Mouse (Mus musculus) layer of hippocampus, postnatal 14 days (tissue): ENCODE results near the gene Ntrk3. TPM values are rescaled to one million over a fixed set of nuclear protein-coding genes. Genes with fewer than 3 reads are reported as not detected.

Source experiments
- DNase-seq, 2 experiments: peaks; one replicate each; pipeline ENCODE4 v3.0.0; 2021 to 2022; ENCODE audit warnings: low spot score in 2 of 2, mixed read lengths in 1 of 2
- total RNA-seq, 2 experiments: library from RNA; stranded (reverse); gene quantifications; 2 replicates each; pipeline ENCODE4 v1.2.3; 2021

Ntrk3 gene
- total RNA-seq, 2 experiments from 2014 or later, result 198 to 199 TPM

DNA sequence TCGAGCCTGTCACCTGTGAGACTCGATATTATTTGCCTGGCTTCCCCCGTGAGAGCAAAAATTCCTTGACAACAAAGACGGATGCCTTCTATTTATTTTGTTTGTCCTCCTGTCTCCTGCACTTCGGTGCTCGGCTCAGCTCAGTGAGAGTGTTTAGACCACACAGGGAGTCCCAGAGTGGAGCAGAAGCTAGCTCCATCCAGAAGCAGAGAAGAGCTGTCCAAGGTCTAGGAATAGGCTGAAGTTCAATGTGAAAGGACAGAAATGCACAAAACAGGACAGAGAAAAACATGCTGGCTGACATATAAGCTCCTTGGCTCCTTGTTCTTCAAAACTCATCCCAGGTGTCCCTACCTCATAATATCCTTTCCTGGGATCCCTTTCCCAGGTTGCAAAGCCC is 207.5 kb downstream of the Ntrk3 start:
- no peak for DNase-seq

DNA sequence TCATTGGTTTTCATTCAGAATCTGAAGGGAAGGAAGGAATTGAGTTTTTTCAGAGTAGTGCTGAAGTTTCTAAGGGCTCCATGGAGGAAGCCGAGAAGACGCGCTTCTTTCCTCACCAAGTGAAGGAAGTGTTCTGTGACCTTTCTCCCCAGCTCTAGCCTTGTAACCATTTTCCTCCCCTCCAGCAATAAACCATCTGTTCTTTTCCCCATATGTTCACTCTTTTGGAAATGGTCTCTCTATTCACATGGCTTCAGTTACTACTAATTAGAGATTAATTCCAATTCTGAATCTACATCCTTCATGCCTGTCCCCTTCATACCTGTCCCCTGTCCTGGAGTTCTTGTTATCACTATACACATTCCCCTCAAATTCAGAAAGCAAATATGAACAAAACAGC is 209.8 kb downstream of the Ntrk3 start:
- no peak for DNase-seq

GRCm38 (mm10) chr7:78527564-78527963 is 210.2 kb downstream of the Ntrk3 start:
- DNase-seq, result no peak

DNA sequence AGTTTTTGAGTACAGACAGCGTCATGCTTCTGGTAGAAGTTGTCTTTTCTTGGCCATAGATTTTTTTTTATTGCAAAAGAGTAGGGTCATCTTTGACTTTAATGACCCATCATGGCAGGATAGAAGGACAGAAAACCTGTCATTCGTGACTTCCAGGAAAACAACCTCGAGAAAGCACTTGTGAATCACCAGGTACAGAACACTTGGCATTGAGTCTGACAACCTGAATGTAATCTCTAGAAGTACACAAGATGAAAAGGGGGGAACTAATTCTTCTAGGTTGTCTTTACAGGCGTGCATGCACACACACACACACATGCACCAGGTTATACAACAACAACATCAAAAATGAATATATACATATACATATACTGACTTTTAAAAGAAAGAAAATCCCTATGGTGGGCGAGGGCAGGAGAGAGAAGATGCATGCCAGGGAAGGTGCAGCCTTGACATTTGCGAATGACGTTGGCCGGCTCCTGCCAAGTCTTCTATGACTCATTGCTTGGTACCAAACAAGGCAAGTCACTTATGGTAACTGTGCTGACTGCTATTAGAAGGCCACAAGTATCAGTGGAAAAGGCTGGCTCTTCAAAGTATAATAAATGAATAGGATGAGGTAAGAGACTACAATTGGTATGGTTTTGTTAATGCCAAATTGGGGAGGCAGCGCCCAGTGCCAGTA is 217.4 kb downstream of the Ntrk3 start:
- no peak for DNase-seq

- no peak for DNase-seq
Observed at GRCm38 (mm10) chr7:78519689-78520088, 218.1 kb downstream of the Ntrk3 start.

GRCm38 (mm10) chr7:78518760-78519363 is 218.9 kb downstream of the Ntrk3 start:
- DNase-seq, result peak in 1 of 2 experiments; percentile 64

DNA sequence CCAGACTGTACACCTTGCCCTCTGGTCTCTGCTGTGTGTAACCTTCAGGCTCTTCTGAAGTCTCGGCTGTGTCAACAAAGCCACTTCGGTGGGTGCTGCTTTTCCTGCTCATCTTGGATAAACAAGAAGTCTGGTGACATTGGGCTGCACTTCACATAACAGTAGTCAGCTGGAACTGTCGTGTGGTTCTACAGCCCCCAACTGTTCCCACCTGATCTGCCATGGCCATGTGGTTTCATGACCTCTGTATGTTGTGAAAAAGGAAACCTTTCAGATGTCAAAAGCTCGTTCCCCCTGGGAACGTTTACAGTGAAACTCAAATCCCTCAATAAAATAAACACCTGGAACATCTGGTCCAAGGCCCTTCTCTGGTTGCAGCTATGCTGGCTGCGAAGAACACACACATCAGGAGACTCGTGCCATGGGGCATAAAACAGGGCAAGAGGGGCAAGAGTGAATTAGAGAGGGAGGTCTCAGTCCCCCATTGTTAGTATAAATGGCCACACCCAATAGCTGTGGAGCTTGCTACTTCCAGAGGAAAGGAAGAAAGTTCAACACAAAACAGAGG is 222.7 kb downstream of the Ntrk3 start:
- DNase-seq, result no peak

DNA sequence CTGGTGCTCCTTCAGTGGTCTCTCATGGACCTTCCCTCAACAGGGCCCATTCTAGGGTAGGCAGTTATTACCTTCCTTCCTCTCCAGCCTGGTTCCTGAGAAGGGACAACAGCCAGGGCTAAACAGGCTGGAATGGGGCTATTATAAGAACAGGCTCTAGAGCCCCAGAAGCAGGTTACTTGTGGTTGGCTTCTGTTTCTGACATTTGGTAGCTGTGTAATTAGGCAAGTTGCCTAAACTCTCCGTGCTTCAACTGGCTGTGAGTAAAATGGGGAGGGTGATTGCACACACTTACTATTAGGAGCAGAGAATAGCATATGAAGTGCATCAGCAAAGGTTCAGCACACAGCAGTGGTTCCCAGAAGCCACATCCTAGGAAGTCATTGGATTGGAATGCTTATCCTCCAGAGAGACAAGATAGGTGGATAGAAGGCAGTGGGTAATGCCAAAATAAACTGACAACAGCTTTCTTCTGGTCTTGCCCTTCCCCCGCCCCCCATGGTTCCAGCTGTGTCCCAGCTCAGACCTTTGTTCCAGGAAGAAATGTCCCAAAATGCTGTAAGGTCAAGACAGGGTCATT is 230.7 kb downstream of the Ntrk3 start:
- peak in 1 of 2 experiments; percentile 73 for DNase-seq

DNA sequence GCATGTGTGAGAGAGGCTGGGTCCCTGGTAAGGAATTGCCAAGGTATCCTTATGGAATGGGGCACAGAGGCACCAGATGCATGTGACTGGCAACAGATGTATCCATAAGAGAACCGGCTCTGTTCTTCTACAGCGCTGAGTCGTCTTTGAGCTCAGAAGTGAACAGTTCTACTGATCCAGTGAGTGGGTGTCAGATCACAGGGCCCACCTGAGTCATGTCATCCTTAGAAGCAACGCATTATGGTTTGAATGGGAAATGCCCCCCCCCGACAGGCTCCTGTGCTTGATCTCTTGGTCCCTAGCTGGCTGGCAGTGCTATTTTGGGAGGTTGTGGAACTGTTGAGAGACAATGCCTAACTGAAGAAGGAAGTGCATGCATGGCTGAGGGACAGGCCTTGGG is 236.9 kb downstream of the Ntrk3 start:
- no peak for DNase-seq

DNA sequence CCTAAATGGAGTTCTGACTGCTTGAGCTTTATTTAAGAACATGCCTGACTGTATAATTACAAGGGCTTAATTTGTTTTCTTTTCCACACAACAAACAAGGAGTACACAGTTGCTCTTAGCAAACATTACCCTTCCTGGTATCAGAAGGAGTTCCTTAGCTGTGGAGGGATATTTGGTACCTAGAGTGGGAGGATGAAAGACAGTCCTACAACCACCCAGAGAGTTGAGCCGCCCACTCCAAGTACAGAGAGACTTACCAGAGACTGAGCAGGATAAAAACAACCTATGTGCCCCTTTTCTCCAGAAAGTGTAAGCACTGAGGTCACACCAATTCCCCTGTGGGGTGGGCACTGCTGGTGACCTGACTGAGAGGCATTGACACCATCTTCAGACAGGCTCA is 237.8 kb downstream of the Ntrk3 start:
- DNase-seq, result no peak

- DNase-seq, result no peak
Observed at GRCm38 (mm10) chr7:78498356-78498755, 239.5 kb downstream of the Ntrk3 start.

DNA sequence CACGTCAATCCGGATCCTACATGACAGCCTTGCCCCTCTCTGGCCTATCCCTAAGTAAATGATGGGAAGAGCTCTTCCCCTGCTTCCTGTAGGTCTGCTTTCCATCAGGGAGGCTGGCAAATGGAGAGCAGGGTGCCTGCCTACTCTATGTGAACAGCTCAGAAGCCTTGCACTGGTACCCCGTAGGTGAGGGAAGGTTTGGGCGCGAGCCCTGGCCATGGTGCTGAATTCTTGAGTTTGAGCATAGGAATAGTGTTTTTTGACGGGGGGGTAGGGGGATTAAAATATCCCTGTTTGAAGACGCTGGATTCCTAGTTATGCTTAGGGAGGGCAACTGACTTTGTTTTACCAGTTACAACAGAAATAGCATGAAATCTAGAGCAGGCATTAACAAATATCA is 240.0 kb downstream of the Ntrk3 start:
- DNase-seq, result no peak

DNA sequence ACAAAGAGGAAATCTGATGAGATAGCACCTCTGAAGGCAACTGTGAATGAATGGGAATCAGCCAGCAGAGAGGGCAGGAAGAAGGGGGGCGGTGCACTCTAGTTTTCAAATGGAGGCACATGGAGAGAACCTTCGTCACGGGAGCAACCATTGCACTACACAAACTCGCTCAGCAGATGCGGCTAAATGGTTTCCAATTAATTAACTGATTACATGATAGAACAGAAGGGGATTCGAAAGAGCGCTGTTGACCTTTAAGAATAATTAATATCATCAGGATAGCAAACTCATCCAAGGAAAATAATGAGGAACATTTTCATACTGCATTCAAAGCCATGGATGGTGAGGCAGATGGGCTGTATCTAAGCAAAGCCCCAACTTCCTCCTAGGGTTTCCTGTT is 244.2 kb downstream of the Ntrk3 start:
- DNase-seq, result peak in 1 of 2 experiments; percentile 72

DNA sequence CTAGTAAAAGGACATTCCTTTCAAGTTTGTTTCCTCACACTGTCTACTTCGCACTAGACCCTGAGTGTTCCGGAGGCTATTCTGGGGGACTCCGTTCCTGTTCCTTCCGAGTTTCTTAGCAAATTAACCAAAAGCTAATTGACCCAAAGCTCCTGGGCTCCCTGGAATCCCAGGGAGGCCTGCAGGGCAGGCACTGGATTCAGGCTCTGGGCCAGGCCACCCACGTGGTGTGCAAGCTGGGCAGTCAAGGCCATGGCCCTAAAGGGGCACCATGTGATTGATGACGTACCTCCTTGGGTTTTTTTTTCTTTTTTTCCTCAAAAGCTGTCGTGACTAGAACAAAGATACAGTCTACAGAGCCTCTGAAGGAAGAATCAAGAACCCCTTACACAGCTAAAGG is 246.6 kb downstream of the Ntrk3 start:
- no peak for DNase-seq

DNA sequence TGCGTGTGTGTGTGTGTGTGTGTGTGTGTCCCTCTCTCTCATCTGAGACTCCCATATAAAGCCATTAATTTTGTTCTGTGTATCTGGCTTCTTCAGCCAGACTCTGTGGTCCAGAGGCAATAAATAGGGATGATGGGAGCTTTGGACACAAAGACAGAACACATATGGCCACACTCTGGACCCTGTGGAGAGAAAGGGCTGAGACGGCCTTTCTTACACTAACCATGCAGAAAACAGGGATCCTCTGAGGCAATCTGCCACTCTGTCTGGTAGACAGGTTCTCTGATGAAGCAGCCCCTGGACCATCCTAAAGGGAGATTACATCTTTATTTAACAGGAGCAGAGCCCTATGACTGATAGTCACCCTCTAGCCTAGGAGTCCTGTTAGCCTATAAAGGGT is 253.5 kb downstream of the Ntrk3 start:
- DNase-seq, result no peak

DNA sequence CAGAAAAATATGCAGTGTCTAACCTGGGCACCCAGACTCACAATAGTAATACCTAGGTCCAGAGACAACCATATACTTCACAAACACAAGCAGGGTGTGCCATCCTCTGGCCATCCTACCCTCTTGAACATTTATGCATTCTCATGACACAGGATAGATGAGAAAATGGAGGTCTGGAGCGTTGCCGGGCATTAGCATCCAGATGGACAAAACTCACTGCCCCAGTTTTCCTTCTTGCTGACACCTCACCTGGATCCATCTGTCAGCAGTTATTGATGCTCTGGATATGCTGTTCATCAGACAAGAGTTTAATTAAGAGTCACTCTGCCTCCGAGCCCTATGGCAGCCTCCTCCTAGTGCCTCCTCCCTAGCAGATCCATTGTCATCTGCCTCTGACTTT is 254.1 kb downstream of the Ntrk3 start:
- no peak for DNase-seq

GRCm38 (mm10) chr7:78483061-78483460 is 254.8 kb downstream of the Ntrk3 start:
- no peak for DNase-seq

DNA sequence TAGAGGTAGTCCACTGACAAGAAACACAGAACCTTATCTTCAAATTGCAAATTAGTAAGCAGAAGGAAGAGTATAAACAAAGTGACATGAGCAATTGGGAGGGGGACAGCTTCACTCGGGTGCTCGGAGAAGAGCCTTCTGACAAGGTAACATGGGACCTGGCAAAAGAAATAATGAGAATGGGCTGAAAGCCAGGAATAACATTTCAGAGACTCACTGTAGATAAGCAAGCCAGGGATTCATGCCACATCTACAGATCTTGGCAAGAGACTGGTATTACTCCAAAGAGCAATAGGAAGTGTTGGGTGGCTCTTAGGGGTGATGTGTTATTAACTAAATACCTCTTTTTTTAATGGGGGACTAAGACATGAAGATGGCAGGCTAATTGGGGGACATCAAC is 258.9 kb downstream of the Ntrk3 start:
- no peak for DNase-seq

GRCm38 (mm10) chr7:78471755-78472154 is 266.1 kb downstream of the Ntrk3 start:
- DNase-seq, result no peak

DNA sequence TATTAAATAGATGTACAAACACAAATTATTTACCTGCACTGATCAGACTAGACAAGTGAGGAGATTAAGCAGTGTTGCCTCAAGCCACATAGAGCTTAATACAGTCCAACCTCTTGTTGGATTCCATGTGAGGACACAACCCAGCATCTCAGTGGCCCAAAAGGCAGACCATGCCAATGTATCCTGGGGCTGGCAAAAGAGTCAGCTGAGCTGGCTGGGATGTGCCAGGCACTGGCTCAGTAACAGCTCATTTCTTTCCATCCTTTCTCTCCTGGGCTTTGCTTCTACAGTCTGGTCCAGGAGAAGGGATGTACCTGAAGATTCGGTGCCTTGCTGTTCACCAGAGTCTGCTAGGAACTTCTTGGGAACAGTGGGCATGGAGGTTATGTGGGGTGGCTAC is 266.5 kb downstream of the Ntrk3 start:
- no peak for DNase-seq

DNA sequence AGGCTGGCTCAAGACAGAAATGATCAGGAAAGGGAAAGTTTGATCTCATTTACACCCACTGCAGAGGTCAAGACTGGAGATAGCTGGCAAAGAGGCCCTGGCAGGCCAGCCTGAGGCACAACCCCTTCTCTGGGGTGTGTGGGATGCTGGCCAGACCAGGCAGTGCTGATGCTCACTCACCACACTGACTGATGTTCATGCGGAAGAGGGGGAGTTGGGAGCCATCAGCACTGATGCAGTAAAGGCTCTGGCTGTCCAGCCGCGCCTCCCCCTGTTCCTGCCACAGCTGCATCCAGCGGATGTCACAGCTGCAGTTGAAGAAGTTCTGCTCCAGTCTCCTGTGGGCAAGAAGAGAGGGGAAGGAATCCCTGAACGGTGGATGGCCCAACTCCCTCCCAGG is 275.2 kb downstream of the Ntrk3 start:
- DNase-seq, result no peak

DNA sequence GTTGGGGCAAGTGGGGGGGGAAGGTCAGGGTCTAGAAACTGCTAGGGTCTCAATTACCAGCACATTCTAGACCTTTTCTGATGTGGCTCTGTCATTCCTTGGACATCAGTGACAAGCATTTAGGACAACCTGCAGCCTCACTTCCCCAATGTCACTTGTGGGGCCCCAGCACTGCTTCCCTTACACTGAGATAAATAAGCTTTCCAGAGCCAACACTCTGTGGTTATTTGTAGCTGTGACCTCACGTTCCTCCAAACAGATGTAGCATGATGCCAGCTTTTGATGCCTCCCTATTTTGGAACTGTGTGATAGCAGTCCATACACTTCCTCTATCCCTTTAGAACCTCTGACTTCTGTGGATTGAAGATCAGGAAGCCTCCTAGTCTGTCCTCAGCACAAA is 278.8 kb downstream of the Ntrk3 start:
- DNase-seq, result no peak

GRCm38 (mm10) chr7:78451666-78452065 is 286.1 kb downstream of the Ntrk3 start:
- DNase-seq, result no peak
